Mouse (Mus musculus): Measurements from ENCODE around the gene Gtf2h1. TPM values are rescaled to one million over a fixed set of nuclear protein-coding genes. Genes with fewer than 3 reads are reported as not detected.
"Not testable (repeated sequence)": the region's sequence is repeated elsewhere in the genome, so short reads cannot be mapped to it uniquely, and the experiment has no call there.

The Gtf2h1 gene
- polyA plus RNA-seq, 1 experiment from 2014 or later = 48.7 TPM

DNA sequence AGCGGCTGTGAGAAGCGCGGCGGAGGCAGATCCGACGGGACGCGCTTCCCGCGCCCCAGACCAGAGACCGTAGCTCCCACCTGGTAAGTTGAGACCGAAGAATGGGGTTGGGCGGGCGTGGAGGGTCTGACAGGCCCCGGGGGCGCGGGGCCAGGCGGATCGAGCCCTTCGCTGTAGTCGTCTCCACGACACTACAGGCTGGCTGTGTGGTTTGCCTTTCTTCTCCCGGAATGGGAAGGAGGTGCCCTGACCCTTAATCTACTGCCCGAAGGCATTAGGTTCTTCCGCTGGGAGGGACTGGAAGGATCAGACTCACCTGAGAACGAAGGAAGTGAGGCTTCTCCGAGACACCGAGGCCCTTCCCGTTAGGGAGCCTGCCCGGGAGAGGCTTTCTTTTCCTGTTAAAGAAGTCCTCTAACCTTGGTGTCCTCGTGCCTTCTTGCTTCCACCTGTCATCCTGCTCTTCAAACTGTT lies 340 bp downstream of the Gtf2h1 start:
- Histone ChIP-seq H3K36me3 (ENCODE audit: poor library complexity, severe bottlenecking) (peaks cover 15% of the 10 kb centered on the region), H3K9ac (peak overlapping the region; percentile 92), H3K4me3 (peak overlapping the region; percentile 90), H3K27ac (0 out of 2 replicates have a peak overlapping the region, but pooled peaks have one; percentile 31), H3K4me2 (peak overlapping the region; percentile 87), H3K9me3 (replicated peaks) (no peaks in the 10 kb centered on the region), H3K27me3 (no peaks in the 10 kb centered on the region), H3K4me1 (peaks cover 28% of the 10 kb centered on the region)
- ATAC-seq = no peak; the same call in 1 of the 2 replicates
- WGBS = under 1% methylated on average over 30 of the region's 31 CpGs

DNA sequence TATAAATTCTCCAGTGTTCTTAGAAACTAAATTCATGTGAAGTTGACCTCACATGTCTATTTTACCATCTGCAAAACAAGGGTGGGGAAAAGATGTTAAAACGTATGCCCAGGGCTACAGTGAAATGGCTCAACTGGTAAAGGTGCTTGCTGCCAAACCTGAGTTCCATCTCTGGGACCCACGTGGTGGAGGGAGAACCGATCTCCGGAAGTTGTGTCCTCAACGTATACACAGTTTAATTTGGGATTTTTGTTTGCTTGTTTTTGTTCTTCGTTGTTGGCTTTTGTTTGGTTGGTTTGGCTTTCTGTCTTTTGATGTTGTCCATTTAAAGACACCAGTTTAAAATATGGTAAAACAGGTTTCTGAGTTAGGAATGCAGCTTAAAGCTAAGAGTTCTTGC lies 876 bp downstream of the Gtf2h1 start:
- no peaks in the 10 kb centered on the region for H3K27me3 ChIP-seq
- H3K4me3 ChIP-seq = peak overlapping the region; percentile 90
- H3K27ac ChIP-seq = no peak overlapping the region
- peak overlapping the region; percentile 92 for H3K9ac ChIP-seq
- H3K4me1 ChIP-seq = peaks cover 28% of the 10 kb centered on the region
- WGBS = 62% methylated on average over 6 of the region's 6 CpGs
- ATAC-seq = no peak
- H3K9me3 ChIP-seq (replicated peaks) = no peaks in the 10 kb centered on the region
- H3K36me3 ChIP-seq (ENCODE audit: poor library complexity, severe bottlenecking) = peaks cover 19% of the 10 kb centered on the region
- peak overlapping the region; percentile 87 for H3K4me2 ChIP-seq

DNA sequence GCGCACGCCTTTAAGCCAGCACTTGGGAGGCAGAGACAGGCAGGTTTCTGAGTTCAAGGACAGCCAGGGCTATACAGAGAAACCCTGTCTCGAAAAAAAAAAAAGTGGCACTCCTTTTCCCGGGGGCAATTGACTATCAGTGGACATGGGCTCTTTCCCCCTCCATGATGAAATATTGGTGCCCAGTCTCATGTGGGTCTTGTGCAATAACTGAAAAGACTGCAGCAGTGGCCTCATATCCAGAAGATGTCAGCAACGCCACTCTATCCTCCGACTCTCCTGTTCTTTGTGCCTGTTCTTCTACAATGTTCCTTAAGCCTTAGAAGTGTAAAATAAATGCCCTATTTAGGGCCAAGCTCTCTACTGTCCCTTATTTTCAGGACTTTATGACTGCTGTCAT lies 14.4 kb downstream of the Gtf2h1 start:
- WGBS = 95% methylated on average over 6 of the region's 6 CpGs
- Histone ChIP-seq H3K4me3 (no peak overlapping the region), H3K4me1 (no peaks in the 10 kb centered on the region), H3K27ac (no peak overlapping the region), H3K9me3 (replicated peaks) (no peaks in the 10 kb centered on the region), H3K36me3 (ENCODE audit: poor library complexity, severe bottlenecking) (peaks cover 82% of the 10 kb centered on the region), H3K4me2 (no peak overlapping the region), H3K27me3 (no peaks in the 10 kb centered on the region), H3K9ac (no peak overlapping the region)
- ATAC-seq = no peak

DNA sequence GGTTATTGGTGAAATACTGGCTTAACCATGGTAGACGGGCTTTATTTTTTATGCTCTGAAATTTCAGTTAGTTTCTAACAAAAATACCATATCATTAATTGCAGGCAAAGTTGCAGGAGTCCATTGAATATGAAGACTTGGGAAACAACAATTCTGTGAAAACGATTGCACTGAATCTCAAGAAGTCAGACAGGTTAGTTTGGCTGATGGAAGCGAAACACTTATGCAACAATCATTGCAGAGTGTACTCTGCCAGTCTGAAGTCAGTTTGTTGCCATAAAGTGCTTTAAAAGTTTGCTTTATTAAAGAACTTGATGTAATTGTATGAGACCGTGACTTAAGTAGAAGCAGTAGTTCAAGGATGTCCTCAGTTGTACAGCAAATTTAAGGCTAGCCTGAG lies 18.1 kb downstream of the Gtf2h1 start:
- Histone ChIP-seq H3K27ac (no peak overlapping the region), H3K4me1 (no peaks in the 10 kb centered on the region), H3K9me3 (replicated peaks) (no peaks in the 10 kb centered on the region), H3K36me3 (ENCODE audit: poor library complexity, severe bottlenecking) (peaks cover 87% of the 10 kb centered on the region), H3K27me3 (no peaks in the 10 kb centered on the region), H3K9ac (no peak overlapping the region), H3K4me3 (no peak overlapping the region), H3K4me2 (no peak overlapping the region)
- ATAC-seq = no peak
- 91% methylated on average over 4 of the region's 4 CpGs for WGBS

DNA sequence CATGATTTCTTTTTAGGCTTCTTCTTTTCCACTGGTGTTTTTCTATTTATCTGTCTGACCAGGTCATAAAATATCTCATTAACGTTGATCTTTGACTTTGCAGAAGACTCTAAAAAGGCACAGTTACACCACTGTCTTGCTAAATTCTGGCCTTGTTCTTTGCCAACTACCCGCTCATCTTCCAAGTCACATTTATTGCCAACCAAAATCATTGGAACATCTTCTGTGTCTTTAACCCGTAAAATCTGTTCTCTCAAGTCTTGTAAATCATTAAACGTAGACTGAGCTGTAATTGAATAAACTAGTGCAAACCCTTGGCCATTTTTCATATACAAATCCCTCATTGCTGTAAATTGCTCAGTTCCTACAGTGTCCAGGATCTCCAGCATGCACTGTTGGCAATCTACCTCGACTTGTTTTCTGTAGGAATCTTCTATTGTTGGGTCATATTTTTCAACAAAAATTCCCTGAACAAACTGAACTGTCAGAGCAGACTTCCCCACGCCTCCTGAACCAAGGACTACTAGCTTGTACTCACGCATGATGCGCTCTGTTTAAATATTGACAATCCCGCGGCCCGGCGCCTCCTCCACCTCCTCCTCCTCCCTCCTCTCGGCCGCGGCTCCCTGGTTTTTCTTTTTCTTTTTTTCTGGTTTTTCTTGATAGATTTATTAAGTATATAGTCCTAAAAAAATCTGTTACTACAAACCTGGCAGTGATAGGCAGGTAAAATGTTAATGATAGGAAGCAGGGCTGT lies 25.2 kb downstream of the Gtf2h1 start:
- not testable (repeated sequence) for H3K27me3 ChIP-seq; H3K4me3 ChIP-seq; H3K4me1 ChIP-seq; H3K9ac ChIP-seq; H3K9me3 ChIP-seq (replicated peaks); H3K27ac ChIP-seq; H3K4me2 ChIP-seq; ATAC-seq
- peaks cover 66% of the 10 kb centered on the region for H3K36me3 ChIP-seq (ENCODE audit: poor library complexity, severe bottlenecking)
- WGBS = 95% methylated on average over 15 of the region's 15 CpGs

DNA sequence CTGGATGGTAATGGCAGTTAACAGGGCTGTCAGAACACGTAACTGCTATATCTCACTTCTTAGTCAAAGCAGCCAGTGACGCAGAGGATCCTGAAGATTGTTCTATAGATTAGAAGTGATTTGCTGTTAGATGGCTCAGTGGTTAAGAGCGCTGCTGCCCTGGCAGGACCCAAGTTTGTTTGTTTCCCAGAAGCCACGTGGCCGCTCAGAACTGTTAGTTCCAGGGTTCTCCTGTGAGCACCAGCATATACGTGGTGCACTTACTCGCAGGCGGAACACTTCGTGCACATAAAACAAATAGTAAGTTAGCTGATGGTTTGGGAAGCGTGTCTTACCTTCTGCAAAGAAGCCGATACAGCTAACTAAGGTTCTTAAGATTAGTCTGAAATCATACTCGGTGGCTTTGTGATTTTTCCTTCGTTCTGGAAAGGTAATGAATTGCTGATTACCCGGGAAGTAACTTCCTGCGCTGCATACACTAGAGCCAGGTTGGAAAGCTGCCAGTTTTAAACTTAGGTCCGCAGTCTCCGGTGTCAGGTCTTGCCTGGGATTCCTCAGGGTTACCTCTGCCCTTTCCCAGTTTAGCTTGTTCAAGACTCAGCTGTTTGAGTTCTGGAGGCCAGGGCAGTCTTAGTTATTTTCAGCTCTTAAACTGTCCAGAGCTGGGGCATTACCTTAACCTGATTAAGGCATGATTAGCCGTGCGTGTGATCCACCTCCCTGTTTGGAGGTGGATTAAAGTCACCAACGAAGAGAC lies 31.3 kb downstream of the Gtf2h1 start:
- WGBS = 81% methylated on average over 20 of the region's 20 CpGs
- Histone ChIP-seq H3K27me3 (no peaks in the 10 kb centered on the region), H3K4me3 (no peak overlapping the region), H3K27ac (no peak overlapping the region), H3K4me1 (no peaks in the 10 kb centered on the region), H3K36me3 (ENCODE audit: poor library complexity, severe bottlenecking) (peaks cover 23% of the 10 kb centered on the region), H3K4me2 (no peak overlapping the region), H3K9ac (no peak overlapping the region), H3K9me3 (replicated peaks) (no peaks in the 10 kb centered on the region)
- no peak for ATAC-seq

DNA sequence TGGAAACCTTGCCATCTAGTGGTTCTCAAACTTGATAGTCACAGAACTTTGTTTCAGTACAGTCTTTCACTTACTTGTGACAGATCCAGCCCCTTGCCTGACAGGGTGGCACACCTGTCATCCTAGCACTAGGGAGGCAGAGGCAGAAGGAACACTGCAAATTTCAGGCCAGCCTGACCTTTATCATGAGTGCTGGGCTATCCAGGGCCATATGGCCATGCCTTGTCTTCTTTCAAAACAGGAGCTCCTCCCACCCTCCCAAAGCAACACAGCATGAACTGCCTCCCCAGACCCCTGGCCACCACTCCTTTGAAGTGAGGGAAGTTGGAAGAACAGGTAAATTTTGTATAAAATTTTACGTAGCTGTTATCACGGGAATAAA lies 31.9 kb downstream of the Gtf2h1 start:
- H3K9ac ChIP-seq = no peak overlapping the region
- H3K36me3 ChIP-seq (ENCODE audit: poor library complexity, severe bottlenecking) = peaks cover 17% of the 10 kb centered on the region
- H3K4me3 ChIP-seq = no peak overlapping the region
- H3K4me1 ChIP-seq = no peaks in the 10 kb centered on the region
- WGBS = 97% methylated on average over 2 of the region's 2 CpGs
- no peaks in the 10 kb centered on the region for H3K9me3 ChIP-seq (replicated peaks)
- no peak overlapping the region for H3K4me2 ChIP-seq
- no peaks in the 10 kb centered on the region for H3K27me3 ChIP-seq
- ATAC-seq = no peak
- H3K27ac ChIP-seq = no peak overlapping the region

DNA sequence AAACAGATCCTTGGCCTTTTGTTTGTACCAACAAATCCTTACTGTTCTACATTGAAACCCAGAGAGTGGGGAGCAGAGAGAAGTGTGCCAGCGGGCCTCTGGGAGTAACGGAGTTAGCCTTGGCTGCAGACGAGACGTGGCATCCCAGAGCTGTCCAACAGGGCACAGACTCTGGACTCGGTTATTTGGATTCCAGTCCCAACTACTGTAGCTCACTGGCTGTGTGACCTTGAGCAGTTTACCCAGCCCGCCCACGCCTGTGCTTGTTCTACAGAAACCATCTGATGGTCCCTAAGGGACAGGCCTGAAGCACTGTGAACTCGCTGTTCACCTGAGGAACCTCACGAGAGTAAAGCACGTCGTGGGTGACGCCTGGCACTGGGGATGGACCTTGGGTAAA lies 34.0 kb downstream of the Gtf2h1 start:
- H3K4me3 ChIP-seq = no peak overlapping the region
- no peak overlapping the region for H3K9ac ChIP-seq
- no peak for ATAC-seq
- no peak overlapping the region for H3K27ac ChIP-seq
- no peaks in the 10 kb centered on the region for H3K36me3 ChIP-seq (ENCODE audit: poor library complexity, severe bottlenecking)
- no peaks in the 10 kb centered on the region for H3K9me3 ChIP-seq (replicated peaks)
- H3K4me2 ChIP-seq = no peak overlapping the region
- no peaks in the 10 kb centered on the region for H3K4me1 ChIP-seq
- H3K27me3 ChIP-seq = no peaks in the 10 kb centered on the region
- 90% methylated on average over 12 of the region's 12 CpGs for WGBS

DNA sequence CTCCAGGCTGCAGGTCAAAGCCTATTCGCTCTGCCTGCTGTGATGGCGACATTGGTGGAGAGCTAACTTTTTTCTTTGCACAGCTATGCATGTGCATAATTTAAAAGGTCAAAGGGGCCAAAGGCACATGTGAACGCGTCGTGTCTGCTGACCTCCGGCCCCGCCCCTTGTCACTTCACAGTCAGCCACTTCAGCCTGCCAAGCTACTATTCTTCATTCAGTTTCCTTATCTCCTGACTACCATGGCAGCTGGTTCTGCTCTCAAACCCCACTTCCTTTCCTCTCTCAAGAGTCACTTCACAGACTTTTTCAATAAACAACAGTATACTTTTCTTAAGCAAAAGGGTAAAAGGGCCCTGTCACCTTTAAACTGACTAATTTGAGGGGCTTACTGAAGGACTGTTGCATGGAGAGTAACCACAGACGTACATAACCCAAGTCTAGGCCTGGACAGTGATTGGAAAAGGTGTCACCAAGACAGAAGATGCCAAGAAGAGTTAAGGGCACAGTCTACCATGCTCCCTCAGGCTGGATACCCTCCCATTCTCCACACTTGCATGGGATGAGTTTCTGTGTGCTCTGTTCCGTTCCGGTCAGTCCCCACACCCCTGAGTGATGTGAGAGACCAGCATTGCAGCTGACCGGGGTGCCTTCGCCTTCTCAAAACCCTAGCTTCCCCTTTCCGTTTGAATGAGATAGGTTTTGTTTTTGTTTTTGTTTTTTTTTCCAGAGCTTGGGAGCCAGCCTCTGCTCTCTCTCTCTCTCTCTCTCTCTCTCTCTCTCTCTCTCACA lies 35.1 kb downstream of the Gtf2h1 start:
- no peak overlapping the region for H3K27ac ChIP-seq
- no peak overlapping the region for H3K4me3 ChIP-seq
- no peak overlapping the region for H3K9ac ChIP-seq
- no peaks in the 10 kb centered on the region for H3K4me1 ChIP-seq
- 74% methylated on average over 13 of the region's 13 CpGs for WGBS
- no peaks in the 10 kb centered on the region for H3K36me3 ChIP-seq (ENCODE audit: poor library complexity, severe bottlenecking)
- H3K9me3 ChIP-seq (replicated peaks) = no peaks in the 10 kb centered on the region
- H3K27me3 ChIP-seq = no peaks in the 10 kb centered on the region
- H3K4me2 ChIP-seq = no peak overlapping the region
- no peak for ATAC-seq

DNA sequence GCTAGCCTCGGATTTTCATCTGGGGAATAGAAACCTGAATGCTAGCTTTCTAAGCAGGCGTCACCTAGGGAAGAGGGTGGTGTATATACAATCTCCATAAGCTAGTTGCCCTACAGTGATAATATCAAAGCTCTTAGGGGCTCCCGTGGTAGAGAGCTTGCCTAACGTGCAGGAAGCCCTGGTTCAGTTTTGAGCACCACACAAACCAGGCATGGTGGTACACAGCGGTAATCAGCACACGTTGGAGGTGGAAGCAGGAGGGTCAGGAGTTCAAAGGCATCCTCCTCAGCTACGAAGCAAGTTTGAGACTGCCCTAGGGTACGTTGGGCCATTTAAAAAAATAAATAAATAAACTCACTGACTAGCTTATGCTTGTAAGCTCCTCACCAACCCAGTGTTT lies 35.8 kb downstream of the Gtf2h1 start:
- Histone ChIP-seq H3K27ac (no peak overlapping the region), H3K27me3 (no peaks in the 10 kb centered on the region), H3K9me3 (replicated peaks) (no peaks in the 10 kb centered on the region), H3K4me2 (no peak overlapping the region), H3K4me3 (no peak overlapping the region), H3K9ac (no peak overlapping the region), H3K4me1 (no peaks in the 10 kb centered on the region), H3K36me3 (ENCODE audit: poor library complexity, severe bottlenecking) (no peaks in the 10 kb centered on the region)
- no peak for ATAC-seq
- 81% methylated on average over 8 of the region's 8 CpGs for WGBS

DNA sequence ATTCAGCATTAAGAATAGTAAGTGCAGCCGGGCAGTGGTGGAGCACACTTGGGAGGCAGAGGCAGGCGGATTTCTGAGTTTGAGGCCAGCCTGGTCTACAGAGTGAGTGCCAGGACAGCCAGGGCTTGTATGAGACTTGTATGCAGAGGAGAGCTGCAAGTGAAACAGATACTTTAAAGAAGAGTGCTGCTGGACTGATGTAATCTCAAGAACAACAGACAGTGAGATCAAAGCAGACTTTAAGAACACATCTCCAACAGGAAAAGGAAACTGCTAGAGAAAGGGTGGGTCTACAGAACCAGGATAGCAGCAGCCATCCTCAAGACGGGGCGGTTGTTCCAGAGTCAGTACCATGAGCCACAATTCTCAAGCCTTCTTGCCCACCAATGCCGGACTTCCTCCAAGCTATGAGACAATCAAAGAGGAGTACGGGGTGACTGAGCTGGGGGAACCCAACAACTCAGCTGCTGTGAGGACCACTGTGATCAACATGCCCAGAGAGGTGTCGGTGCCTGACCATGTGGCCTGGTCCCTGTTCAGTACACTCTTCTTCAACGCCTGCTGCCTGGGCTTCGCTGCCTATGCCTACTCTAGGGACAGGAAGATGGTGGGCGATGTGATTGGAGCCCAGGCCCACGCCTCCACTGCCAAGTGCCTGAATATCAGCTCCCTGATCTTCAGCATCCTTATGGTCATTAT lies 36.4 kb downstream of the Gtf2h1 start:
- H3K9me3 ChIP-seq (replicated peaks); H3K9ac ChIP-seq; ATAC-seq; H3K4me2 ChIP-seq; H3K4me3 ChIP-seq; H3K27ac ChIP-seq; H3K36me3 ChIP-seq (ENCODE audit: poor library complexity, severe bottlenecking); H3K4me1 ChIP-seq; H3K27me3 ChIP-seq: not testable (repeated sequence)
- WGBS = 92% methylated on average over 11 of the region's 11 CpGs

All from forebrain, embryonic 13.5 days (tissue).